Mouse (Mus musculus): Measurements from ENCODE around the gene Gm26620. TPM values are rescaled to one million over a fixed set of nuclear protein-coding genes. Genes with fewer than 3 reads are reported as not detected.

Gene Gm26620
- polyA plus RNA-seq, 1 experiment from 2014 or later, result 0.28 TPM

DNA sequence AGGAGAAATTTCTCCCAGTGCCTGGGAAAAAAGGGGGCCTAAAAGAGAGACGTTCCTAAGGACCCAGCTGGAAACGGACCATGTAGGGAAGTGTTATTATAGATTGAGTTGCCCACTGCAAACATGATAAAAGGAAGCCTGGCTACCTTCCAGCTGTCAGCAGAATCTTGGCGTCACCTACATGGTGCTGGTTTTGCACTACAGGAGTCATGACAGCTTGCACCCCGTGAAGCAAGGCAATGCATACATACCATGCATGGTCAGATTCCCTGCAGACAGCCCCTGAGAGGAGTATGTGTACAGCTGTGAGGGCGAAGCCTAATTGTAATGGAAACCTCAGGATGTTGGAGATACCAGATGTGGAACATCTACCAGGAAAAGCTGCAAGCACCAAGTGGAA is 30.8 kb downstream of the Gm26620 start:
- no peak for ATAC-seq (ENCODE audit: insufficient number of reproducible peaks, insufficient read depth, low FRiP score, low TSS enrichment, low read depth)
- H3K27me3 ChIP-seq, result 0 out of 2 replicates have a peak, but pooled peaks cover 6% of the 10 kb centered on the region
- no peak overlapping the region for H3K27ac ChIP-seq
- WGBS, result 76% methylated on average over 5 of the region's 5 CpGs
- H3K4me3 ChIP-seq (replicated peaks), result no peak overlapping the region
- H3K36me3 ChIP-seq, result no peaks in the 10 kb centered on the region
- H3K9me3 ChIP-seq, result no peaks in the 10 kb centered on the region
- no peak overlapping the region for H3K9ac ChIP-seq (replicated peaks)
- no peak overlapping the region for H3K4me2 ChIP-seq
- no peaks in the 10 kb centered on the region for H3K4me1 ChIP-seq (replicated peaks)

DNA sequence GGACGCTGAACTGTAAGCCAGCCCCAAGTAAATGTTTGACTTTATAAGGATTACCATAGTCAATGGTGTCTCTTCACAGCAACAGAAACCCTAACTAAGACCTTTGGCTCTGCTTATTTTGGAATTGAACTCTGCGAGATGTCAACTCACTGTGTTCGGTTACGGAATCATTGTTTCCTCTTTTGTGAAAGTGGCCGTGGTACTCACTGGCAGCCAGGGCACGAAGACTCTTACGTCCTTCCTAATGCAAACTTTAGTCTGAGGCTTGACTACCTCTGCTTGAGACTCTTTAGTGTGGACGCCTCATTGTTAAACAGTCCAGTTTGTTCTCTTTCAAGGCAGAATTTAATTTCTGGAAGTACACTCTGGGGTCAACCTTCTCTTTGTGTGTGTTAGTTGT is 34.4 kb downstream of the Gm26620 start:
- Histone ChIP-seq H3K9ac (replicated peaks) (no peak overlapping the region), H3K27ac (no peak overlapping the region), H3K9me3 (no peaks in the 10 kb centered on the region), H3K4me2 (no peak overlapping the region), H3K27me3 (no peaks in the 10 kb centered on the region), H3K4me3 (replicated peaks) (no peak overlapping the region), H3K4me1 (replicated peaks) (no peaks in the 10 kb centered on the region), H3K36me3 (no peaks in the 10 kb centered on the region)
- no peak for ATAC-seq (ENCODE audit: insufficient number of reproducible peaks, insufficient read depth, low FRiP score, low TSS enrichment, low read depth)
- 95% methylated on average over 8 of the region's 8 CpGs for WGBS

DNA sequence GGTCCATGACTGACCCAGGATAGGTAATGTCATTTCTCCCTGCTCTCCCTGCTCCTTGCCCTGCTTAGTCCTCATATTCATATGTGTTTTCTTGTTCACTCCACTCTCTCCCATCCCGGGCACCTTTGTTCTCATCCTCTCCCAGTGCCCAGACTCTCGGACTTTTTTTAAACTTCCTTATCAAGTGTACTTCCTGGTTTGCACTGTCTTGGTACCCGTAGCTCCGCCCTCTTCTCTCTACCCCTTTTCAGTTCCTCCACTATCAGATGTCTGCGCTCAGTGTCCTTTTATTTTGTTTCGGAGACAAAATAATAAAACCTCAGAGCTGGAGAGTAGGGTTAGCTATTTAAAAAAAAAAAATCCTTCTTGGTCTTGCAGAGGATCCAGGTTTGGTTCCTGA is 39.6 kb downstream of the Gm26620 start:
- WGBS, result 81% methylated on average over 6 of the region's 6 CpGs
- Histone ChIP-seq H3K36me3 (no peaks in the 10 kb centered on the region), H3K4me2 (no peak overlapping the region), H3K9ac (replicated peaks) (no peak overlapping the region), H3K4me3 (replicated peaks) (no peak overlapping the region), H3K27me3 (0 out of 2 replicates have a peak, but pooled peaks cover 3% of the 10 kb centered on the region), H3K27ac (no peak overlapping the region), H3K9me3 (no peaks in the 10 kb centered on the region), H3K4me1 (replicated peaks) (no peaks in the 10 kb centered on the region)
- ATAC-seq (ENCODE audit: insufficient number of reproducible peaks, insufficient read depth, low FRiP score, low TSS enrichment, low read depth), result no peak

DNA sequence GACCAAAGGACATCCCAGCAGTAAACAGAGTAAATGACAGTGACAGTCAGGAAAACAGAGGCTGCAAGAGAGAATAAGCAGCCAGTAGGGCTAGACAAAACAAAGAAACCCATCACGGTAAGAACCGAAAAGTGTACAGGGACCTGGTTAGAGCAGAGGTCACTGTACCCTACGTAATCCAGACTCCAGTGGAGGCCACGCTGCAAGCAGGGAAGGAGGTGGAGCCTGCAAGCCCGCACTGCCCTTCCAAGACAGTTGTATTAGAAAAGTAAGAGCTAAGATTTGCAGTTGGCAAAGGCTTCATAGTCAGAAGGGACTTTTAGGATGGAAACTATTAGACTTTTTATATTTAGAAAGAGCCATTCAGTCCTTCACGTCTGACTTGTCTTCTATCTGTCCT is 42.1 kb downstream of the Gm26620 start:
- Histone ChIP-seq H3K4me3 (replicated peaks) (no peak overlapping the region), H3K4me1 (replicated peaks) (no peaks in the 10 kb centered on the region), H3K27me3 (0 out of 2 replicates have a peak, but pooled peaks cover 3% of the 10 kb centered on the region), H3K9ac (replicated peaks) (no peak overlapping the region), H3K27ac (no peak overlapping the region), H3K36me3 (no peaks in the 10 kb centered on the region), H3K9me3 (no peaks in the 10 kb centered on the region), H3K4me2 (no peak overlapping the region)
- 53% methylated on average over 6 of the region's 6 CpGs for WGBS
- ATAC-seq (ENCODE audit: insufficient number of reproducible peaks, insufficient read depth, low FRiP score, low TSS enrichment, low read depth), result no peak

DNA sequence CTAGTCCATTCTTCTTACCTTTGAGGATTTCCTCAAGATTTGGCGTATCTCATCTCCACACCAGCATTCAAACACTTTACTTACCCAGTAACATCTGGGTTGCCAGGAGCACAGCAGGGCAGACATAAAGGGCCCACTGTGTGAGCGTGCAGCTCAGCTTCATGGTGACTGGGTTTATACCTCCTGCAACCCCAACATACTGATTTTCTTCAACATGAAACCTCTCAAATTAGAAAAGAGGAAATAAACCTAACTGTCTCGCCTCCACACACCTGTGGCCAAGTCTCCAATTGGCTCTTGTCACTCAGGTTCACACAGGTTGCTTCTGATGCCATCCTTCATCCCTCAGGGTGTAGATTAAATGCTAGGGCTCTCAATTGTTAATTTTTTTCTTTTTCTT is 42.5 kb downstream of the Gm26620 start, which contains the start of gene Fcrla:
TSS of gene Fcrla (minus strand) at position 206 of the 400 bp plus-strand sequence.
- Histone ChIP-seq H3K27ac (no peak within 1 kb of the TSS), H3K36me3 (no peaks in the 10 kb centered on the region), H3K4me1 (replicated peaks) (no peaks in the 10 kb centered on the region), H3K9ac (replicated peaks) (no peak within 1 kb of the TSS), H3K4me3 (replicated peaks) (no peak within 1 kb of the TSS), H3K4me2 (no peak within 1 kb of the TSS), H3K9me3 (no peaks in the 10 kb centered on the region), H3K27me3 (0 out of 2 replicates have a peak, but pooled peaks cover 3% of the 10 kb centered on the region)
- 77% methylated on average over 3 of the region's 3 CpGs for WGBS
- no peak for ATAC-seq (ENCODE audit: insufficient number of reproducible peaks, insufficient read depth, low FRiP score, low TSS enrichment, low read depth)

DNA sequence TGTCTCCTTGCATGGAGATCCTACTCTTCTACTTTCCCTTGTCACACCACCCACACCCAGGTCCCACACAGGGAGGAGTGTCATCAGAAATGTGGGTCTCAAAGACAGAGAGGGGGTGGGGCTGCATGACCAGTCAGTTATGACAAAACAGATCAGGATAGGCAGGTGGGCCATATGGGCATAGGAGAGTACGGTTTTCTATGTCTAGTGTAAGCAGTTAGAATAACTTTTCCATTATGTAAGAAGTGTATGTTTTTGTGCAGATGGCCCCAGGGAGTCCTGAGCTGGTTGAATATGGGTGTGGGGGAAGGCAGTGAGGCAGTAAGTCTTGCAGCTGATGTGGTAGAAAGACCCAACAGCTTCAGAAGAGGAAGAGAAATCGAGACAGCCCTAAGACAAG is 43.6 kb downstream of the Gm26620 start:
- no peak overlapping the region for H3K9ac ChIP-seq (replicated peaks)
- no peak overlapping the region for H3K4me3 ChIP-seq (replicated peaks)
- ATAC-seq (ENCODE audit: insufficient number of reproducible peaks, insufficient read depth, low FRiP score, low TSS enrichment, low read depth), result no peak
- no peaks in the 10 kb centered on the region for H3K9me3 ChIP-seq
- H3K27ac ChIP-seq, result no peak overlapping the region
- 87% methylated on average over 2 of the region's 2 CpGs for WGBS
- H3K27me3 ChIP-seq, result 0 out of 2 replicates have a peak, but pooled peaks cover 3% of the 10 kb centered on the region
- H3K4me2 ChIP-seq, result no peak overlapping the region
- H3K36me3 ChIP-seq, result no peaks in the 10 kb centered on the region
- H3K4me1 ChIP-seq (replicated peaks), result no peaks in the 10 kb centered on the region

DNA sequence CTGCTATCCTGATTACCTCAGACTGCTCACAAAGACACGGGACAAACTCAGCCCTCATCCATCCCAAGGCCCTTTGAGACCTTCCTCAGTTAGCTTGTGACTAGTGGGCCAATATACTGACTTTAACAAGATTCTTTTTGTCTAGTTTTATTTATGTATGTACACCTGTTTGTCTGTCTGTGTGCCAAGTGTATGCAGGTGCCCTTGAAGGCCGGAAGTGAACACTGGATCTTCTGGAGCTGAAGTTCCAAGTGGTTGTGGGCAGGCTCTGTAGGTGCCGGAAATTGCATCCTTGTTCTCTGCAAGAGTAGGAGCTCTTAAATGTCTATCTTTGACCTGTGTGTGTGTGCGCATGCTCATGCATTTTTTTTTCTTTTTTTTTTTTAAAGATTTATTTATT is 44.4 kb downstream of the Gm26620 start:
- Histone ChIP-seq H3K27ac (no peak overlapping the region), H3K9ac (replicated peaks) (no peak overlapping the region), H3K27me3 (0 out of 2 replicates have a peak, but pooled peaks cover 3% of the 10 kb centered on the region), H3K9me3 (no peaks in the 10 kb centered on the region), H3K4me3 (replicated peaks) (no peak overlapping the region), H3K4me2 (no peak overlapping the region), H3K36me3 (no peaks in the 10 kb centered on the region), H3K4me1 (replicated peaks) (no peaks in the 10 kb centered on the region)
- ATAC-seq (ENCODE audit: insufficient number of reproducible peaks, insufficient read depth, low FRiP score, low TSS enrichment, low read depth), result no peak
- WGBS, result 88% methylated on average over 4 of the region's 4 CpGs

DNA sequence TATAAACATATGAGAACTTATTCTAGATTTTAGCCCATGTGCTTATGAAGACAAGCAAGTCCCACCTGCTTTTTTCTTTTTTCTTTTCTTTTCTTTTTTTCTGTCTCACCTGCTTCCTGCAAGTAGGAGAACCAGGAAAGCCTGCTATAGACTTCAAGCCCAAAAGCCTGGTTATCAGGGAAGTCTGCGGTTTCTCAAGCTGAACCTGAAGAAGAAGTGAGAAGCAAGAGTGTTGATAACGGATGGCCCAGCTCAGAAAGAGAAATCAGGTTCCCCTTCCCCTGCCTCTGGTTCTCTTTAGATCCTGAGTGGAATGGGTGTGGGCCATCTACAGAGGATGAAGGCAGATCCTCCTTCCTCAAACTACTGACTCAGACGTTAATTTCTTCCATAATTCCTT is 47.2 kb downstream of the Gm26620 start:
- no peak overlapping the region for H3K4me3 ChIP-seq (replicated peaks)
- no peak overlapping the region for H3K9ac ChIP-seq (replicated peaks)
- 84% methylated on average over 3 of the region's 3 CpGs for WGBS
- H3K4me1 ChIP-seq (replicated peaks), result no peaks in the 10 kb centered on the region
- no peaks in the 10 kb centered on the region for H3K36me3 ChIP-seq
- no peak overlapping the region for H3K27ac ChIP-seq
- H3K4me2 ChIP-seq, result no peak overlapping the region
- no peaks in the 10 kb centered on the region for H3K9me3 ChIP-seq
- ATAC-seq (ENCODE audit: insufficient number of reproducible peaks, insufficient read depth, low FRiP score, low TSS enrichment, low read depth), result no peak
- H3K27me3 ChIP-seq, result no peaks in the 10 kb centered on the region

DNA sequence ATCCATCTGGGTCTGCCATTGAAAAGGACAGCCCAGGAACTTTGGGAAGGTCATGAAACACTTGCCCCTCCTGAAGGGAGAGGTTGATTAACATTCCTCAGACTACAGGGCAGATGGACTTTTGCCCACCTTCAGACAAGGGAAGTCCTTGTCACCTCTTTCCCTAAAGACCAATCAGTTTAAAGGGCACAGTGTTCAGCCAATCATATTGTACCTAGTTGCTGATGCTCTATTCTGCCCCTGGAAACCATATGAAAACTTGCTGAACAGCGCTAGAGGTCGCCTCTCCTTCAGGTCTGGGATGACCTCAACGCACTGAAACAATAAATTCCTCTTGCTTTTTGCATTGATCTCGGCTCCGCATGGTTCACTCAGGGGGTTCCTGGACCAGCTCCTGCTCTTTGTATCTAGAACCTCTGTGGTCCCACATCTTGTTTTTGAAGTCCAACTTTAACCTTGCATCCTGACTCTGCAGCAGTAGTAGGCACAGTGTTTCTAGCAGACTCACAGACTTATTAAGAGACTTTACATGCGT is 48.6 kb downstream of the Gm26620 start:
- Histone ChIP-seq H3K4me2 (no peak overlapping the region), H3K9me3 (no peaks in the 10 kb centered on the region), H3K4me3 (replicated peaks) (no peak overlapping the region), H3K27ac (no peak overlapping the region), H3K9ac (replicated peaks) (no peak overlapping the region), H3K27me3 (no peaks in the 10 kb centered on the region), H3K4me1 (replicated peaks) (no peaks in the 10 kb centered on the region), H3K36me3 (no peaks in the 10 kb centered on the region)
- WGBS, result 70% methylated on average over 6 of the region's 6 CpGs
- ATAC-seq (ENCODE audit: insufficient number of reproducible peaks, insufficient read depth, low FRiP score, low TSS enrichment, low read depth), result no peak

DNA sequence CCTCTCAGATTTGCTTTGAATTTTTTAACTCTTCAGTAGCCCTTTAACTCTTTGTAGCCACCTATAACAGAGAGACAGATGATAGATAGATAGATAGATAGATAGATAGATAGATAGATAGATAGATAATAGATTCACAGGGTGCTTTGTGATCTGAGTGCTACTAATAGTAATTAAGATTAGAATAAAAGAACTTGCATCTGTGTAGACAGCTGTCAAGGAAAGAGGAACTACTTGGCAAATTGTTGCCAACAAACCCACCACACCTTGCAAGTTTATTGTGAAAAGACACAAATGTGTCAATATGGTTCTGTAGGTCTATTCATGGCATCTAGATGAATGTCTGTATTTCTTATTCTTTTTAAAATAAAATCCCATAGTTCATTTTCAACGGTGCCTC is 49.1 kb downstream of the Gm26620 start:
- Histone ChIP-seq H3K36me3 (no peaks in the 10 kb centered on the region), H3K9me3 (no peaks in the 10 kb centered on the region), H3K4me1 (replicated peaks) (no peaks in the 10 kb centered on the region), H3K9ac (replicated peaks) (no peak overlapping the region), H3K27me3 (no peaks in the 10 kb centered on the region), H3K4me3 (replicated peaks) (no peak overlapping the region), H3K27ac (no peak overlapping the region), H3K4me2 (no peak overlapping the region)
- 86% methylated on average over 1 of the region's 1 CpGs for WGBS
- ATAC-seq (ENCODE audit: insufficient number of reproducible peaks, insufficient read depth, low FRiP score, low TSS enrichment, low read depth), result no peak

DNA sequence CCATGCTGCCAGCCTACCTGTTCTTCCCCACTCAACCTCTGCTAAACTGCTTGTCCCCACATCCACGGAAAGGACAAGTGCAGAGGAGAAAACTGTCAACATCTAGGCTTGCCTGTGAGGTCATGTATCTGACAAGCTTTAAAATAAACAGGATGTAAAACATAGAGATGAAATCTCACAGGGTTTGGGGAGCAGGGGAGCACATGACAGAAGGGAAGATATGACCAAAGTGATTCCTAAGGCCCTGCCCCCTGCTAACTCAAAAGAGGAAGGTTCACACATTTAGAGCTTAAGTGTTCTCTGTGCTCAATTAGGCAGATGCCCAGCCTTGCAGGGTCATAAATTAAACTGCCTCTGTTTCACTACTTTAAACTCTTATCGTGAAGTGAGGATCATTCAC is 49.5 kb downstream of the Gm26620 start:
- Histone ChIP-seq H3K4me3 (replicated peaks) (no peak overlapping the region), H3K4me2 (no peak overlapping the region), H3K9ac (replicated peaks) (no peak overlapping the region), H3K36me3 (no peaks in the 10 kb centered on the region), H3K27ac (no peak overlapping the region), H3K9me3 (no peaks in the 10 kb centered on the region), H3K4me1 (replicated peaks) (no peaks in the 10 kb centered on the region), H3K27me3 (no peaks in the 10 kb centered on the region)
- 44% methylated on average over 2 of the region's 2 CpGs for WGBS
- no peak for ATAC-seq (ENCODE audit: insufficient number of reproducible peaks, insufficient read depth, low FRiP score, low TSS enrichment, low read depth)

Data from limb, embryonic 12.5 days (tissue).